Mouse (Mus musculus) brain, embryonic 18.5 days (tissue): ENCODE results near the gene Trim31.

Experiments
- DNase-seq: peaks from one replicate; pipeline ENCODE4 v3.0.0-alpha.2; 2012; ENCODE audit warnings: low read depth, low spot score

Gene Trim31

GRCm38 (mm10) chr17:36896583-36896982, 1.3 kb upstream of the Trim31 start:
- no peak for DNase-seq

GRCm38 (mm10) chr17:36897065-36897464, 853 bp upstream of the Trim31 start:
- DNase-seq = no peak

- no peak for DNase-seq
These were observed 1.5 kb downstream of the Trim31 start for GRCm38 (mm10) chr17:36899376-36899775.

- no peak for DNase-seq
These were observed 2.1 kb downstream of the Trim31 start for GRCm38 (mm10) chr17:36900001-36900400.

GRCm38 (mm10) chr17:36900691-36901090, 2.8 kb downstream of the Trim31 start:
- DNase-seq = no peak

- DNase-seq = no peak
These were observed 5.7 kb downstream of the Trim31 start for GRCm38 (mm10) chr17:36903651-36904050.

GRCm38 (mm10) chr17:36908235-36908634, 10.3 kb downstream of the Trim31 start:
- DNase-seq = no peak

- DNase-seq = no peak
These were observed 11.9 kb downstream of the Trim31 start for GRCm38 (mm10) chr17:36909802-36910201.

GRCm38 (mm10) chr17:36912031-36912430, 14.1 kb downstream of the Trim31 start:
- DNase-seq = no peak

- DNase-seq = peak; percentile 6
These were observed 16.2 kb downstream of the Trim31 start for GRCm38 (mm10) chr17:36914108-36914507.

- no peak for DNase-seq
These were observed 17.2 kb downstream of the Trim31 start for GRCm38 (mm10) chr17:36915076-36915475.

GRCm38 (mm10) chr17:36920239-36920638, 22.3 kb downstream of the Trim31 start:
- no peak for DNase-seq

GRCm38 (mm10) chr17:36922715-36923114, 24.8 kb downstream of the Trim31 start:
- DNase-seq = no peak

GRCm38 (mm10) chr17:36923491-36923890, 25.6 kb downstream of the Trim31 start:
- no peak for DNase-seq

GRCm38 (mm10) chr17:36927496-36928120, 29.7 kb downstream of the Trim31 start:
- no peak for DNase-seq

- DNase-seq = no peak
These were observed 31.5 kb downstream of the Trim31 start for GRCm38 (mm10) chr17:36929236-36929932.

- no peak for DNase-seq
These were observed 32.3 kb downstream of the Trim31 start for GRCm38 (mm10) chr17:36930233-36930632.

- DNase-seq = no peak
These were observed 33.2 kb downstream of the Trim31 start for GRCm38 (mm10) chr17:36931130-36931529.

GRCm38 (mm10) chr17:36931806-36932205, 33.9 kb downstream of the Trim31 start:
- DNase-seq = no peak

GRCm38 (mm10) chr17:36938056-36938455, 40.1 kb downstream of the Trim31 start:
- DNase-seq = no peak

- DNase-seq = no peak
These were observed 44.5 kb downstream of the Trim31 start for GRCm38 (mm10) chr17:36942391-36942790.

- DNase-seq = no peak
These were observed 45.0 kb downstream of the Trim31 start, which contains the start of gene Rnf39 for GRCm38 (mm10) chr17:36942791-36943471. TSS of gene Rnf39 (plus strand) at chr17:36942918.

GRCm38 (mm10) chr17:36943691-36944090, 45.8 kb downstream of the Trim31 start:
- DNase-seq = no peak
